Mouse (Mus musculus) limb, embryonic 12.5 days (tissue): ENCODE results near the gene Msi2. TPM values are rescaled to one million over a fixed set of nuclear protein-coding genes. Genes with fewer than 3 reads are reported as not detected.

Experiments
- ATAC-seq: fragments of 200-750 bp; cut with Nextera tagmentation; 2 replicates; pipeline ENCODE4 v1.8.0; 2017; ENCODE audit warnings: low read depth, moderate TSS enrichment; ENCODE audit not compliant: insufficient number of reproducible peaks, insufficient read depth, low FRiP score, low TSS enrichment
- H3K27ac ChIP-seq: fragments of 300-500 bp; sonication (generic); 2 replicates; pipeline ENCODE4 v1.5.1; 2016; ENCODE audit warnings: mild to moderate bottlenecking, moderate library complexity
- H3K27me3 ChIP-seq: fragments of 300-500 bp; sonication (generic); 2 replicates; pipeline ENCODE4 v1.6.1; 2016; ENCODE audit warnings: mild to moderate bottlenecking, moderate library complexity
- H3K36me3 ChIP-seq: fragments of 300-500 bp; sonication (generic); 2 replicates; pipeline ENCODE4 v1.6.1; 2016; ENCODE audit warnings: mild to moderate bottlenecking, moderate library complexity
- H3K4me1 ChIP-seq: fragments of 300-500 bp; sonication (generic); replicated peaks from 2 replicates; pipeline ENCODE4 v1.6.1; 2016
- H3K4me2 ChIP-seq: fragments of 300-500 bp; sonication (generic); 2 replicates; pipeline ENCODE4 v1.6.1; 2016; ENCODE audit warnings: mild to moderate bottlenecking, moderate library complexity
- H3K4me3 ChIP-seq: fragments of 300-500 bp; sonication (generic); replicated peaks from 2 replicates; pipeline ENCODE4 v1.5.1; 2016; ENCODE audit warnings: mild to moderate bottlenecking
- H3K9ac ChIP-seq: fragments of 300-500 bp; sonication (generic); replicated peaks from 2 replicates; pipeline ENCODE4 v1.6.1; 2016; ENCODE audit warnings: mild to moderate bottlenecking, moderate library complexity
- H3K9me3 ChIP-seq: fragments of 300-500 bp; sonication (generic); 2 replicates; pipeline ENCODE4 v1.6.1; 2016; ENCODE audit warnings: mild to moderate bottlenecking, moderate library complexity
- WGBS: fragments of 180-500 bp; shearing (Covaris S2); methylation state at CpG from one replicate; pipeline ENCODE4 v1.1.7; 2016; 5-methylcytosine and 5-hydroxymethylcytosine counted together
- polyA plus RNA-seq: library from polyadenylated mRNA; unstranded; fragments of >200 nt; fragmentation: Nextera tagmentation; extraction: Ambion mirVana; gene quantifications from 2 replicates; pipeline ENCODE4 v1.2.1, GENCODE M21; 2016

The Msi2 gene
- polyA plus RNA-seq, 1 experiment from 2014 or later, result 24.0 TPM

- Histone ChIP-seq H3K27ac (no peak overlapping the region), H3K4me3 (no peak overlapping the region), H3K4me1 (peaks cover 66% of the 10 kb centered on the region), H3K36me3 (no peaks in the 10 kb centered on the region), H3K27me3 (no peaks in the 10 kb centered on the region), H3K9ac (no peak overlapping the region), H3K4me2 (no peak overlapping the region), H3K9me3 (no peaks in the 10 kb centered on the region)
- no peak for ATAC-seq
These were observed 249.3 kb downstream of the Msi2 start for GRCm38 (mm10) chr11:88468996-88469395.

DNA sequence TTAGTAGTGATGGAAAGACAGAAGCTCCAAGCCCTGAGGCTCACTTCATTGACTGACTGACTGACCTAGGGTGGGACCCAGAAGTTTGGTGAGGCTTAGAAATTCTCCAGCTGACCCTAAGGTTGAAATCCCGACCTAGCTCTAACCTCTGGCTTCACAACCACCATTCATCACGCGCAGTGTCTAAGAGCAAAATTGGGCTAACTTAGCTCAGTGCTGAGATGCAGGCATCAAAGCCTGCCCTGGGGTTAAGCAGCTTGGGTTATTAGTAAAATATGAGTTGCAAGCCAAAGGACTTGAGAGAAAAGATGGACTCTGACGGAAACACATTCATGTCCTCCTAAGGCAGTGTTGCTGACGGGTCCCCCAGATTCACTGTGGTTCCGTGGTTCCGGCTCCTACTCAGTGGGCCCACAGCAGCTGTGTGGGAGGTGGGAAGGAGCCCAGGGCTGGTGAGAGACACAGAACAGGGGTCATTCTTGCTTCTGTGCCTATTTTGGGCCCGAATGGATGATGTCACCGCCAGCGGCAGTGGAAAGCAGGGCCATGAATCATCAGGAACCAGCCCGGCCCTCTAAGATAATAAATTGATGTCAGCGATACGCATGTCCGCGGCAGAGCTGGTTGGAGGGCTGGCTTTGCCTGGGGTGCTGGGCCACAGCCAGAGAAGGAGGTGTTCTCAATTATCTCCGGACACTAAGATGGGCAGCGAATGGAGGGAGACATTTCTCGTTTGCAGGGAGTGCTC lies 250.6 kb downstream of the Msi2 start:
- WGBS, result 57% methylated on average over 18 of the region's 18 CpGs
- Histone ChIP-seq H3K9me3 (no peaks in the 10 kb centered on the region), H3K36me3 (no peaks in the 10 kb centered on the region), H3K27me3 (no peaks in the 10 kb centered on the region), H3K4me3 (no peak overlapping the region), H3K4me1 (peaks cover 56% of the 10 kb centered on the region), H3K27ac (no peak overlapping the region), H3K4me2 (no peak overlapping the region), H3K9ac (no peak overlapping the region)
- ATAC-seq, result no peak

GRCm38 (mm10) chr11:88463951-88464350 lies 254.4 kb downstream of the Msi2 start:
- WGBS, result 81% methylated on average over 6 of the region's 6 CpGs
- H3K4me1 ChIP-seq, result peaks cover 55% of the 10 kb centered on the region
- H3K9ac ChIP-seq, result no peak overlapping the region
- H3K4me2 ChIP-seq, result no peak overlapping the region
- peaks cover 4% of the 10 kb centered on the region; the same call in 1 of the 2 replicates for H3K27me3 ChIP-seq
- no peaks in the 10 kb centered on the region for H3K9me3 ChIP-seq
- peaks cover 3% of the 10 kb centered on the region; the same call in 1 of the 2 replicates for H3K36me3 ChIP-seq
- no peak overlapping the region for H3K4me3 ChIP-seq
- ATAC-seq, result no peak
- no peak overlapping the region for H3K27ac ChIP-seq

DNA sequence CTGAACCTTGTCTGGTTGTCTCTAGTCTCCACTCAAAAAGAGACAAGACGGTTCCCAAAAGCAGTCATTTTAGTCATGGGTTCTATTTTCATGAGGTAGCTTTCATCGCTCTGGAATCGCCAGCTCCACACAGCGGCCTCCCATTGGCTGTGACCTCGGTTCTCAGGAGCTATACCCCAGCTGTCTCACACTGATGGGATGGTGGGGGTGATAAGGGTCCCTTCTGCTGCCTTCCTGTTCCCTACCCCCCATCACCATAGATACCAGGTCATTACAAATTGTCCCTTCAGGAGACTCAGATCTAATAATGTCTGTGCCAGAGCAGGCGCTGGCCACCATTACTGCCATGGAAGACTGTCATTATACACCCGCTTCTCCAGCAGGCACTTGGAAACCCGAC lies 255.5 kb downstream of the Msi2 start:
- Histone ChIP-seq H3K4me3 (no peak overlapping the region), H3K9ac (no peak overlapping the region), H3K4me2 (no peak overlapping the region), H3K27me3 (peaks cover 8% of the 10 kb centered on the region; the same call in 1 of the 2 replicates), H3K9me3 (no peaks in the 10 kb centered on the region), H3K36me3 (peaks cover 3% of the 10 kb centered on the region; the same call in 1 of the 2 replicates), H3K4me1 (peaks cover 54% of the 10 kb centered on the region), H3K27ac (no peak overlapping the region)
- 88% methylated on average over 8 of the region's 8 CpGs for WGBS
- ATAC-seq, result no peak

GRCm38 (mm10) chr11:88461601-88462000 lies 256.7 kb downstream of the Msi2 start:
- 94% methylated on average over 4 of the region's 4 CpGs for WGBS
- no peak overlapping the region for H3K27ac ChIP-seq
- H3K4me1 ChIP-seq, result peaks cover 60% of the 10 kb centered on the region
- no peaks in the 10 kb centered on the region for H3K9me3 ChIP-seq
- no peak overlapping the region for H3K4me3 ChIP-seq
- no peak overlapping the region for H3K4me2 ChIP-seq
- no peak overlapping the region for H3K9ac ChIP-seq
- no peak for ATAC-seq
- H3K36me3 ChIP-seq, result peaks cover 3% of the 10 kb centered on the region; the same call in 1 of the 2 replicates
- H3K27me3 ChIP-seq, result peaks cover 9% of the 10 kb centered on the region; the same call in 1 of the 2 replicates

DNA sequence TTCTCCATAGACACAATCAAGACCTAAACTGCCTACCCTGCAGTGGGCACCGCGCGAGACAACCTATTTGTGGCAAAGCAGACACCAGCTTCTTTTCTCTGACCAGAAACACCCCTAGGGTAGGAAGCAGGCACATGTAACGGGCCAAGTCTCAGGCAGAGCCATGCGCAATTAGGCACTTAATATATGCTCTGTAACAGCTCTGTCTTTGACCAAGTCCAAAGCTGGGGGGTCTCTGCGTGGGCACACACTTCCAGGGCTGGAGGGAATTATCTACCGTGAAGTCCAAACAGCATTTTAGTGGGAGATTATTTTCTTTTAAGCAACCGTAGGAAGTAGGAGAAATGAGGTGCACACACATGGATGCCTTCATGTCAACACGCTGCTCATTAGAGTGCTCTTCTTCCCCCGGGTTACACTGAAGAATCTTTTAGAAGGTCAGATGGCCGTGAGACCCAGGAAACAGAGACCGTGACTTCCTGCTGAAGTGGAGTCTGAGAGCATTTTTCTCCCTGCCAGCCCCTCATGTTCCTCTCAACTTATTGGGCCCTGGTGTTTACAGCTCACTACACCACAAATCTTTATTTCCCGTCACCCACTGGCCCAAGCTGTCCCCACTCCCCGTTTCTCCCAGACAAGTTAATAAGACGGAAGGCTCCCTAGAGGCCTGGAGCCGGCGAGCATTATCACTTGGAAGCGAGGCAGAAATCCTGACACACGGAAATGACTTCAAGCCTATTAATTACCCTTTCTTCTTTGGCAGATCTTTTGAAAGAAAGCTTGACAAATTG lies 258.2 kb downstream of the Msi2 start:
- Histone ChIP-seq H3K27me3 (peaks cover 9% of the 10 kb centered on the region; the same call in 1 of the 2 replicates), H3K9me3 (no peaks in the 10 kb centered on the region), H3K36me3 (peaks cover 3% of the 10 kb centered on the region; the same call in 1 of the 2 replicates), H3K4me1 (peaks cover 59% of the 10 kb centered on the region), H3K4me2 (no peak overlapping the region), H3K27ac (0 out of 2 replicates have a peak overlapping the region, but pooled peaks have one; percentile 12), H3K4me3 (no peak overlapping the region), H3K9ac (no peak overlapping the region)
- WGBS, result 24% methylated on average over 19 of the region's 19 CpGs
- no peak for ATAC-seq

DNA sequence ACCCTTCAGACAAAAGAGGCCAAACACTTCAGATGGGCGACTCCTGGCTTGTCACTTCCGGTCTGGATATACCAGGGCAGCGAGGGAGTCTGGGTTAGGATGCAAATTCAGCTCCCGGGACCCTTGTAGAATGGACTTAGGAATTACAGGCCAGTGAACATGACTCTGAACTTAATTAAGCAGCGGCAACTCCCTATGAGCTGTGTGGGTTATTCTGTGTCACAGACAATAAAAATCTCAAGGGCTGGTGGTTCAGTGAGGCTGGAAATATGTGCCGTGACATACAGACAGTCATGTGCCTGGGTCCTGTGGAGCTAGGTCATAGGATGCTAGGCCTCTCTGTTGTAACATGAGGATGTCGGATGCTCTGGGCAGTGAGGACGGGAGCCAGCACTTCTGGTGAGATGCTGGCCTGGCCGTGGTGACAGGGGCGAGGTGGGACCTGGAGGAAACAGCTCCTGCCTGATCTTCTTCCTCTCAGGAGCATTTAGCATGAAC lies 261.0 kb downstream of the Msi2 start:
- no peaks in the 10 kb centered on the region for H3K9me3 ChIP-seq
- ATAC-seq, result no peak
- H3K27ac ChIP-seq, result no peak overlapping the region
- peaks cover 61% of the 10 kb centered on the region for H3K4me1 ChIP-seq
- H3K9ac ChIP-seq, result no peak overlapping the region
- H3K27me3 ChIP-seq, result peaks cover 9% of the 10 kb centered on the region; the same call in 1 of the 2 replicates
- H3K4me2 ChIP-seq, result no peak overlapping the region
- H3K4me3 ChIP-seq, result no peak overlapping the region
- WGBS, result 58% methylated on average over 10 of the region's 10 CpGs
- H3K36me3 ChIP-seq, result peaks cover 3% of the 10 kb centered on the region; the same call in 1 of the 2 replicates

- peaks cover 46% of the 10 kb centered on the region for H3K4me1 ChIP-seq
- peak overlapping the region; percentile 26 for H3K4me2 ChIP-seq
- H3K9me3 ChIP-seq, result no peaks in the 10 kb centered on the region
- peaks cover 8% of the 10 kb centered on the region; the same call in 1 of the 2 replicates for H3K27me3 ChIP-seq
- H3K27ac ChIP-seq, result peak overlapping the region; percentile 67
- peak; percentile 60; the same call in 1 of the 2 replicates for ATAC-seq
- no peak overlapping the region for H3K4me3 ChIP-seq
- H3K9ac ChIP-seq, result no peak overlapping the region
- no peaks in the 10 kb centered on the region for H3K36me3 ChIP-seq
- WGBS, result 31% methylated on average over 19 of the region's 19 CpGs
These were observed 263.2 kb downstream of the Msi2 start for GRCm38 (mm10) chr11:88454867-88455806.

GRCm38 (mm10) chr11:88449180-88449579 lies 269.1 kb downstream of the Msi2 start:
- no peak for ATAC-seq
- no peak overlapping the region for H3K27ac ChIP-seq
- H3K4me2 ChIP-seq, result no peak overlapping the region
- H3K4me3 ChIP-seq, result no peak overlapping the region
- no peak overlapping the region for H3K9ac ChIP-seq
- peaks cover 29% of the 10 kb centered on the region for H3K27me3 ChIP-seq
- H3K9me3 ChIP-seq, result no peaks in the 10 kb centered on the region
- H3K4me1 ChIP-seq, result peaks cover 12% of the 10 kb centered on the region
- H3K36me3 ChIP-seq, result peaks cover 13% of the 10 kb centered on the region; the same call in 1 of the 2 replicates
- WGBS, result 93% methylated on average over 6 of the region's 6 CpGs

- no peak overlapping the region for H3K4me3 ChIP-seq
- H3K9me3 ChIP-seq, result no peaks in the 10 kb centered on the region
- H3K9ac ChIP-seq, result no peak overlapping the region
- WGBS, result 76% methylated on average over 3 of the region's 3 CpGs
- peaks cover 34% of the 10 kb centered on the region for H3K27me3 ChIP-seq
- H3K4me1 ChIP-seq, result peaks cover 12% of the 10 kb centered on the region
- no peak overlapping the region for H3K27ac ChIP-seq
- no peak for ATAC-seq
- peaks cover 17% of the 10 kb centered on the region; the same call in 1 of the 2 replicates for H3K36me3 ChIP-seq
- H3K4me2 ChIP-seq, result no peak overlapping the region
These were observed 269.7 kb downstream of the Msi2 start for GRCm38 (mm10) chr11:88448571-88448970.
